Mouse (Mus musculus): ENCODE data around the gene Txnrd2.

Txnrd2 gene

DNA sequence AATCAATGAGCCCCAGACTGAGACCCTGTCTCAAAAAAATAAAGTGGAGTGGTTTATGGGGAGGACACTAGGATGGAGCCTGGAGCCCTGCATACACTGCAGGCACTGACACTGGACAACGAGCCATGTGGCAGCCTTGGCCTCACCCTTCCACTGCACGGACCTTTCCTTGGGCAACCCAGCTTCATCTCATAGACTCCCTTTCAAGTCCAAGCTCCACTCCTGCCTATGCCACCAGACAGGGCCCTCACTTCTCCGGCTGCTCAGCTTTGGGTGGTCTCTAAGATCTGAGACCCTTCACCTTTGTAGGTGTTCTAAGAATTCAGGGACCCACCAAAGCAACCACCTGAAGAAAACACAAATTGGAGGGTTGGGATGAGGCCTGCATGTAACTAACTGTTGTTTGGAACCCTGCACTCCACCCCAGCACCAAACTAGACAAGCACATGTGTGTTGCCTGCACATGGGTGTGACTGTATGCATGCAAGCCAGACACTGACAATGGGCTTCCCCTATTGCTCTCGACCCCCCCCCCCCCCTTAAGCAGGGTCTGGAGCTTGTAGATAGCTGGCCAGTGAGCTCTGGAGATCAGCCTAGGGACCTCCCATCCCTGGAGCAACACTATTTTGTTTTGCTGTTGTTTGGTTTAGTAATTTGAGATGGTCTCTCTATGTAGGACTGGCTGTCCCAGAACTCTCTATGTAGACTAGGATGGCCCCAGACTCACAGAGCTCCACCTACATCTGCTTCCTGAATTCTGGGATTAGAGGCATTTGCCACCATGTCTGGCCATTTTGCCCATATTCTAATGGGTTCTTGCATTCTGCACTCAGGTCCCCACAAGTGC is 7.2 kb upstream of the Txnrd2 start:
- DNase-seq = no peak

DNA sequence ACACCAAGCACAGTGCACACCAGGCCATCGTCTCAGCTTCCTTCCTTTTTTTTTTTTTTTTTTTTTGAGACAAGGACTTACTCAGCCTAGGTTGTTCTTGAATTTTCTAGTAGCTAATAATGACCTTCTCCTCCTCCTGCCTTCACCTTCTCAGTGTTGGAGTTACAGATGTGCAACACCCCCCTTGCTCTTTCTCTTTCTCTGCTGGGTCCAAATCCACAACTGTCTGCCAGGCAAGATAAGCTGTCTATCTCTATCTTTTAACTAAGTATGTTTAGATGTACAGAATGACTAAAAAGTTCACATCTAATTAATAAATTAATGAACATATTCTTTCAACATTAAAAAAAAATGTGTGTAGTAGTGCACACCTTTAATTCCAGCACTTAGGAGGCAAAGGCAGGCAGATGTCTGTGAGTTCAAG is 6.6 kb upstream of the Txnrd2 start:
- DNase-seq = no peak

DNA sequence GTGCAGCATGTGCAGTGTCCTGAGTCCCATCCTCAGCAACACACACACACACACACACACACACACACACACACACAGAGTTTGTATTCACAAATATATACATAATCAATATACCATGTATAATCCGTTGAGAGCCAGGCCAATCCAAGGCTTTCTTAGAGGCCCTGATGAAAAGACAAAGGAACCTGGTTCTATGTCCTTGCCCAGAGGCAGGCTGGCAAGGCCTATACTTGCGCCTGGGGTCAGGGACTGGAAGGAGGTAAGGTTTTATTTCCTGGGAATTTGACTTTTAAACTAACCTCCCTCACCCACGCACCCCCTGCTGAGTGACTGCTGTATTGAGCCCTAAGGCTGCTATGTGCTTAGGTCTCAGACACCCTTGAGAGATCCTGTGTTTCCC is 5.6 kb upstream of the Txnrd2 start:
- no peak for DNase-seq

DNA sequence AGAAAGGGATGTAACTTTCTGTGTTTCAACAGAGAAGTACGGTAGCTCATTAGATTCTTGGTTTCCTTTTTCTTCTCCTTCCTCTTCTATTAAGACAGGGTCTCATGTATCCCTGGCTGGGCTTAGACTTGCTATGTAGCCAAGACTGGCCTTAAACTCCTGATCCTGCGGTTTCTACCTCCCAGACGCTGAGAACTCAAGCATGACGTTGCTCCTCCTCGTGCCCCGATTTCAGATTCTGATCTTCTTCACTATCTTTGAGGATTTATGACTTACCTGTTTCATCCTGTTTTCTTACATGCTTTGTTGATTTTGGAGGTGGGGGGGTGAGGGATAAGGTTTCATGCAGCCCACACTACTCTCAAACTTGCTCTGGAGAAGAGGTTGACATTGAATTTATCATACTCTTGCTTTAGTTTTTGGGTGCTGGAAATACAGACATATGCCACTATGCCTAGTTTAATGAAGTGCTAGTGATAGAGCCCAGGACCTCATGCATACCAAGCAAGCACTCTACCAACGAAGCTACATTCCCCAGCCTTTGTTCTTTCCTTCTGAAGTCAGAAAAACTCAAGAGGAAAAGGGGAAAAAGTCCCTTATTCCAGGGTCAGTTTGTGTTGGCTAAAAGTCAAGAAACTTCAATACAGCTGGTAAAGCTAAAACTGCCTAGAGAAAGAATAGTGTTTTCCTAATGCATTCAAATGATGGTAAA is 2.8 kb upstream of the Txnrd2 start:
- DNase-seq = no peak

DNA sequence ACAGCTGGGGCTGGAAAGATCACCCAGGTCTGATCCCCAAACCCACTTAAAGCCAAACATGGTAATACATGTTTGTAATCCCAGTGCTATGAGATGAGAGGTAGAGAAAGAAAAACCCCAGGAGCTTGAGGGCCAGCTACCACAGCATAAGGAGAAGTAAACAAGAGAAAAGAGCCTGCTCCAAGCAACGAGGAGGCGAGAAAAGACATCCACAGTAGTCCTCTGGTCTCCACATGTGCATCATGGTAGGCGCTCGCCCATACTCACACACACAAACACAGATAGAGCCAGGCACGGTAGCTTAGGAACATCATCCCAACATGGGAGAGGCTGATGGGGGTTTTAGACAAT is 2.3 kb upstream of the Txnrd2 start:
- no peak for DNase-seq

DNA sequence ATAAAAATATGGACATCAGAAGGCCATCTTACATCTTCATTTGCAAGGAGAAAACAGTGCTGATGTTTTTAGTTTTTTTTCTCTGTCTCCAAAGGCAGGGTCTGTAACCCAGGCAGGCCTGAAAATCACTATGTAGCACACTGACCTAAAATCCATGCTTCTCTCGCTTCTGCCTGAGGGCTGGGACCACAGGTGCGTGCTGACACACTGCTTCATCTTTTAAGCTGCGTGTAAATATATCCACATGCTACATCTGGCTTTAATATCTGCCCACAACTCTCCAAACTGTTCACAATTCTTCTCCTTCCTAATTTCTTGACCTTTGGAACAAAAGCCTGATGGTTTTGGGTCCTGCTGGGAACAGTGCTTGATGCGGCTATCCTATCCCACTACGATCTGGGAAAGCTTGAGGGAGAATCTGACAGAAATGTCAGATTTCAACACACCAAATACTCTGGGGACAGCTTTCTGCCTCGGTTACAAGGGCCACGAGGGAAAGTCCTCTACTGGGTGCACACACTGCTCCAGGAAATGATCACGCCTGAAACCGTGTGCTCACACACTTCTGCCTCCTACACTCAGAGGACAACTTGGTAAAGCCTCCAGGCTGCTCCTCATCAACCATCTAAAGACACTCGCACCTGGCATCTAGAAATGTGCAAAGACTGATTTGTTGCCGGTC is 1.7 kb upstream of the Txnrd2 start:
- DNase-seq = no peak

DNA sequence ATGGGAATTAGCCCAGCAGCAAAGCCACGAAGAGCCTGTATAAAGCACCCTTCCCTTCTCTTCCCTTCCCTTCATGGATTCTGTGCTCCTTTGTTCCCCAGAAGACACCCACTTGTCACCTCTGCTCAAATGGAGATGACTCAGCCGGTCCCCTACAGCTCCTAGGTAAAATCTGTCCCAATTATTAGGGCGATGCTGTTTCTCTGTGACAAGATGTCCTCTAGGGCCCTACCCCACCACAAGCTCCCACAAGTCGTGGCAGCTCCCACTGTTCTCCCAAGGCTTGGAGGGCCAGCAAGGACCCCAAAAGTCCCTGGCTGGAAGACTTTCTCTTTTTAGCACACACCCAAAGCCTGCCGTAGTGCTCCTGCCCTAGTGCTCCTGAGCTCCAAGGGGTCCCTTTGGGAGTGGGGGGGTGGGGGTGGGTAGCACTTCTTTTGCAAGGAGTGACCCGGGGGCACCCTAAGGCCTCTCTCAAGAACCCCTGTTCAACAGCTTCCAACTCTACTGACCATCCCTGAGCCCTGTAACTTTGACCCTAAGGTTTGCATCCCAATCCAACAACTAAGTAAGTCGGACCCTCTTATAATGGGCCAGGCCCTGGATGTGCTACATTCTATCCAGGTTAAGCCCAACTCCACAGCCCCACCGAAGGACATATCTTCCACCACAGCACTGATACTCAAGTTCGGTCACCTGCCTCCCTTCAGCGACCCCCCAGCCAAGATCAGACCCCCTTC is 539 bp upstream of the Txnrd2 start:
- peak in 1 of 2 experiments; percentile 30 for DNase-seq

DNA sequence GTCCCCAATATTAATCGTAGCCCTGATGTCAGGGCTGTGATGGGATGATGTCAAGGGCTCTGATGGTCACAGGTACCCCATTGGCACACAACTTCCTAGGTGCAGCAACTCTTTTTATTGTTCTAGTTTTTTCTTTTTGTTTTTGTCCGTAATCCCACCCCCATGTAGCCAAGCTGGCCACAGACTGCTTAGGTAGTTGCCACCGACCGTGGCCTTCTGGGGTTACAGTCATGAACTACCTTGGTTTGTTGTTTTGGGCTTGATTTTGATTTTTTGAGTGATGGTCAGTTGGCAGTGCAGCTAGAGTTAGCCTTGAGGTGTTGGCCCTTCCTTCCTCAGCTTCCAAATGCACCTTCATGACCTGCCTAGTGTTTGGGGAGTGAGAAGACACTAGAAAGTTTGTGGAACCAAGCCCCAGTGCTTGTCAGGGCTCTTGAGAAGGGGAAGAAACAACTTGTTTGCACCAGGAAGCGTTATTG is 657 bp downstream of the Txnrd2 start, which contains the start of gene Comt:
Gene Comt (minus strand): TSS at position 51 of the 479 bp plus-strand sequence.
- DNase-seq = no peak

DNA sequence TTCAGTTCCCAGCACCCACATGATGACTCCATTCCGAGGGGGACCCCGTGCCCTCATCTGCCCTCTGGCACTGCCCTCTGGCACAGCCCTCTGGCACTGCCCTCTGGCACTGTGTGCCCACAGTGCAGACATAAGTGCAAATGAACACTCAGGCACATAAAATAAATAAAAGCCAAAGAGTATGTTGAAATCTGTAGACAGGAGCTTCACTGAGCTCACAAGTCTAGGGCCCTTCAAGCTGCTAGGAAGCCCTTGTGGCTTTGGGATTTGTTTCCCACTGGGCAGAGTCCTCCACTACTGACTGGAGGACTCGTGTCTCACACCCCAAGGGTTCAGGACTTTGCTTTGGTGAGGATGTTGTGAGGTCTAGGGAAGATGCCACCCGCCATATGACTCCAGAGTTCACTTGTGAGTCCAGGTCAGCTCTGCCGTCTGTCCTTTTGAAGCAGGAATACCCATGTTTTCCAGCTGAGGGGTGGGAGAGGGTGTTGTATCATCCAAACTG is 1.9 kb downstream of the Txnrd2 start:
- DNase-seq = no peak

DNA sequence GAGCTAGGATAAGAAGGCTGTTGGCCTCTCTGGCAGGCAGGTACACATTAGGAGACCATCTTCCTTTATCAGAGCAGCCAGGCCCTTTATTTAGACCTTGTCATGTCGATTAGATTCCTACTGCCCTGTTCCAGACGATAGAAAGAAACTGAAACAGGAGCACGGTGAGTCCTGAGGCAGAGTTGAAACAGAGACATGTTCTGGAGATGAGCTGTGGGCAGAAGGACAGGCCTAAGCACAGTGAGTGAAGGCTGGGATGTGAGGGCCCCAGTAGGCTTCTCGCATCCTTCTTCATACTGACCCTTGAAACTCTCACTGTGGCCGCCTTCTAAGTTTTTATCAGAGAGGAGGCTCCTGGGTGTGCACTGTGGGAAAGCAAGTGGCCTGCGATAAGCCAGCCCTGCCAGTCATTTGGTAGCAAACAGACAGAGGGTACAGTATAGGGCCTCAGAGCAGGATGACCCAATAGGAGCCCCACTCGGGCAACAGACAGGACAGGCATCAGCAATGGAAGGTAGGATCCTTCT is 2.4 kb downstream of the Txnrd2 start:
- DNase-seq = no peak

DNA sequence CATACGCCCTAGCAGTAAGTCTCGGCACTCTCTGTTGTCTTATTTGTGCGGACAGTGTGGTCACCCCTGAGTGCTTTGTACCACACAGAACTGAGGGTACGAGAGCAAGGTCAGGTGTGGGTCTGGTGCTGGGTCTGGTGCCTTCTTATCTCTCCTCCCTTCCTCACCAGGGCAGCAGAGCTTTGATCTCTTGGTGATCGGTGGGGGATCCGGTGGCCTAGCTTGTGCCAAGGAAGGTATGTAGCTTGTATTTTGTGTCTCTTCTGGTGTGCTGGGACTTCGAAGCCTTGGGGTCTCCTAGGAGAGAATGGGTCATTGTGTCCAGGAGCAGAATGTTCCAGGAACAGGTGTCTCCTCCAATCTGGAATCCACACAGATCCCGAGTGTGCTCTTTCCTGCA is 3.5 kb downstream of the Txnrd2 start:
- no peak for DNase-seq

DNA sequence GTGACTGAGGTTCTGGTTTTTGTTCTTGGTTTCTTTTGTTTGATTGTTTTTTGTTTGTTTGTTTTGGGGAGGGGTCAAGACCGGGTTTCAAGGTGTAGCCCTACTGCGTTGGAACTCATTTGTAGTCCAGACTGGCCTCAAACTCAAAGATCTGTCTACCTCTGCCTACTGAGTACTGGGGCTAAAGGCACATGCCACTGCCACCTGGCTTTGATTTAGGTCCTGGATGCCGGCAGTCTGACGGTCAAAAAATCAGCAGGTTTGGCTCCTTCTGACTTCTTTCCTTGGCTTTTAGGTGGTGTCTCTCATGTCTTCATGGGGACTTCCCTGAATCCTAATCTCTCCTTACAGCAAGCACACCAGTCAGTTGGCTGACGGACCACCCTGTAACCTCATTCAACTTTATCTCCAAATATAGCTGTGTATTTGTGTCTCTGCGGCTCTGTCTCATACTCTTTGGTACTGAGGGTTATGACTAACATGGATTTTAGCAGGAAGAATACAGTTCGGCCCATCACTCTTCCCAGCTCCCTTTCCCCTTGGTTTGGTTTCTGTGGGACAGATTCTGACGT is 4.5 kb downstream of the Txnrd2 start:
- no peak for DNase-seq

DNA sequence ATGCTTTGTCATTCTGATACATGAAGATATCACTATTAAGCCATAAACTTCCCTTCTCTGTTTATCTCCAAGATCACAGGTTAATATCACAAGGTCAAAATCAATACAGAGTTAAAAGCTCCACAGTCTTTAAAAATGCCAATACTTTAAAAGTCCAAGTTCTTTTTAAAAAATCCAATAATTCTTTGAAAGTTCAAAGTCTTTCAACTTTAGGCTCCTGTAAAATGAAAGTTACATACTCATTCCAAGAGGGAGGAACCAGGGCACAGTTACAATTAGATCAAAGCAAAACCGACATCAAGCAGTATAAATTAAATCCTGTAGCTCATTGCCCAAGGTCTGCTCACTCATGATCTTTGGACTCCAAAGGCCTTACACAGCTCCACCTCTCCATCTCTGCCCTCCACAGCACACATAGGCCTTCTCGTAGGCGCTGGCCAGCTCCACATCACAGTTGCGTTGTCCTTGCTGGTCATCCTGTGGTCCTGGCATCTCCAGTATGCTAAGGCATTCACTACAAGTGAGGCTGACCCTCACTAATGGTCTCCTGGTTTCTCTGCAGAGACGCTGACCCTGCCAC is 7.2 kb downstream of the Txnrd2 start:
- no peak for DNase-seq

DNA sequence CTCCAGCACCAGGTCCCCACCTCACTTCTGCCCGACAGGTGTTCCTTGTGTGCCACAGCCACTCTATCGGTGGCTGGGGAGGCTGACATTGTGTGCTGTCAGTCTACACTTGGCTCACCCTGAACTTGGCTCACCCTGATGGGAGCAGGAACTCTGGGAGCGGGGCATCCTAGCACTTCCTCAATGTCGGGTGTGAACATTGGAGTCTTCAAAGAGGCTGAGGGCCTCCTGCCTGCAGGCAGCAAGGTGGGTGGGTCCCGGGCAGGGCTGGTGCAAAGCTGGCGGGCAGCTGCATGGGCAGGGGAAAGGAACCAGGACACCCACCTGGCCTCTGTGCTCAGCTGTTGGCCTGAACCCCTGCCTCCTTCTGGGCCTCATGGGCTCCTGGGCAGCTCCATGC is 9.9 kb downstream of the Txnrd2 start:
- DNase-seq = no peak

DNA sequence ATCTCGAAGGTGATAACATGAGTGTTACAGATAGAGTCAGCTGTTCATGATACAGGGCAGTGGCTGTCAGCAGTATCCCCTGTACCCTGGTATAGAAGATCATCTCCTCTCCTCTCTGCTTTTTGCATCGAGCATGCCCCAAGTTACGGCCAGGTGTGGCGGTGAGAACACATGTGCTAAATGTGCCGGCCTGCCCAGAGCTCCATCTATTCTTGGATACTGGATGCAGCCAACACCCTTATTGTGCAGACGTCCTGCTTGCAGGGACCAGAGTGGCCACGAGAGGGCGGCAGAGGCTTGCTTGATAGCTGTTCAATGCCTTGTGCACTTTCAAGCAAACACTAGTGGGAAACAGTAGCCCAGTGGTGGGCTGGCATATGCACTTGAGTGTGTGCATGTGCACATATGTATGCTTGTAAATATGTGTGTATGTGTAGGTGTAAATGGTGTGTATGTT is 17.2 kb downstream of the Txnrd2 start:
- DNase-seq = peak; percentile 99 to 100

DNA sequence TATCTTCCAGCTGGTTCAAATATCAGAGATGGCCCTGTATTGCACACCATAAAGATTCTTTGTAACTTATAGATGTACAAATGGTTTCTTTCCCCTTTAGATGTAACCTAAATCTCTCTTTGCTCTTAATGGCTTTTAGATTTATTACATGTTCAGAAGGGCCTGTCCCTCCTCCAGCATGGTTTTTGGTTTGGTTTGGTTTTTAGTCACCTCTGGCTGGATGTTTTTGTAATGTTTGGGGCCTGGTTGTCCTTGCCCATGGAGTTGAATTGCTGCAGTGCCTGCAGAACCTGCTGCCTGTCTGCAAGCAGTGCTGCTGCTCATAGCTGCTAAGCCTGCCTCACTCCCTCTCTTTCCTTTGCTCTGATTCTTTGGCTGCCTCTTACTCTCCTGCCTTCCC is 21.1 kb downstream of the Txnrd2 start:
- DNase-seq = no peak

DNA sequence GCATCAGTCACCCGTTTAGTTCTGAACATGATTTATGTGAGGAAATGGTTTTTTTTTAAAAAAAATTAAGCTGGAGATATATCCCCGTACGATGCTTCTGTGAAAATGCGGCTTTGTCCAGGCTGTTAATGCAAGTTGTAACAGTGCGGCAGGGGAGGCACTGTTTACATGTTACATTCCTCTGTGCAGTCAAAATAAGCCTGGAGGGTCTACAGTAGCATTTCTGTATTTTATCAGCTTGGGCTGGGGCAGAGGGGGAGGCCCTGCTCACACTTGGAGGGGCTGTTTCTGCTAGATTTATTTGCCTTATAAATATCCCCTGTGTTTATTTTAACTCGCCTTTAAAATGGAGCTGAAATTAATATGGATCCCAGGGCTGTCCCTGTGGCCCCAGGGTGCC is 21.9 kb downstream of the Txnrd2 start:
- no peak for DNase-seq

DNA sequence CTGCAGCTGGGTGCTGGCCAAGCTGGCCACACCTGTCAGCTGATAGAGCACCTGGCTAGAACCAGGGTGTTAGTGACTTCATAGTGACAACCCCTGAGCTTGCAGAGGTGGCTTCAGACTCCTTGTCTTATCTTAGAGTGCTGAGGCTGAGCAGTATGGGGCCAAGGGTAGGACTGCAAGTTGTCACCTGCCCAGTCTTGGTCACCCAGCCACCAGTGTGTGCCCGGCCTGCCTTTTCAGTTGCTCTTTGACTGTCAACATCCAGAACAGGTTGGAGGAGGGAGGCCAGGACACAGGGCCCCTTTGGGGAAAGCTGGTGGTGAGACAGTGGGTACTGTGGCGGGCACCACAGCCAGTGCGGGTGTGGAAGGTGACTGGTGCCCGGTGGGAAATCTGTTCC is 22.8 kb downstream of the Txnrd2 start:
- no peak for DNase-seq

DNA sequence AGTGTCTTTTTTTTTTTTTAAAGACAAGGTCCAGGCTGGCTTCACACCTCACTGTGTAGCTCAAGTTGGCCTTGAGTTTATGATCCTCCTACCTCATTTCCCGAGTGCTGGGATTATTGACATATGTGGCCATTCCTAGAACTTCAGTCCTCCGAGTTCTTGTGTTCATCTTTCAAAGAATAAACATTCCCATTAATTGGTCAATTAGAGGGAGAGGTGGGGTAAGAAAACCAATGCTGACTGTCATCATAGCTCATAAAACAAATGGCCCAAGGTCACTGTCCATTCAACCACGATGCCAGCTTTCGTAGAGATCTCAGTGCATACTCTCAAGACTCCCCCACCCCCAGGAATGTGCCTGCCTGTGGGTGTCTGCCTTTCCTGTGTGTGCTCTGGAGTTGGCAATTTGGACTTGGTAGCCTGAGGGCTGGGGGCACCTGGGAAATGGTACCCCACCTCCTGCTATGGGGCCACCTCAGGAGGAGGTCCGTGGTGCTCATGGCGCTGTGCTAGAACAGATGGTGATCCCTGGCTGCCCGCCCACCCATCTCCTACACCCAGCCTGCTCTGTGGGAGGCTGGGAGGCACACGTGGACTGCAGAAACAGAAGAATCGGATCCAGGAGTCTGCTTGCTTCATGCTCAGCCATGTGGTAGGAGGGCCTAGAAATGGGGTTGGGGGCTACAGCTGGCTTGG is 25.4 kb downstream of the Txnrd2 start:
- peak; percentile 62 to 64 for DNase-seq

DNA sequence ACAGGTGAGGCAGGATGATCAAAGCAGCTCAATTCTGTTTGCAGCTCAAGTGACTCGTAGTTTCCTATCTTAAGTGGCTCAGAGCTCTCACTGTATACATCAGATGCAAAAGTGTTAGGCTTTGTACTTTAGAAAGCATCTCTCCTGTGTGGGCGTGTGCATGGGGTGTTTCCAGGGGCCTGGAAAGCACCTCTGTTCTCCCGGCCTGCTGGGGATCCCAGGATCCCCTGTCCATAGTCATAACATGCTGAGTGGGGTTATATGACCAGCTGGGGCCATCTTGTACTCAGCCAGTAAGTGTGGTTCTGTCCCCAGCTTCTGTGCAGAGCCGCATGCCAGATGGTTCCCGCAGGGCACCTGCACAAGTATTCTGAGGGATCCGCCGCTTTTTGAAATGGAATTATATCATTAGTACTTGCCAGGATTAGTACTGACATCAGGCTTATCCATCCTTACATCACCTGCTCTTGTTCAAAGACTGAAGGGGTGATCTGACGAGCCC is 26.2 kb downstream of the Txnrd2 start:
- no peak for DNase-seq

DNA sequence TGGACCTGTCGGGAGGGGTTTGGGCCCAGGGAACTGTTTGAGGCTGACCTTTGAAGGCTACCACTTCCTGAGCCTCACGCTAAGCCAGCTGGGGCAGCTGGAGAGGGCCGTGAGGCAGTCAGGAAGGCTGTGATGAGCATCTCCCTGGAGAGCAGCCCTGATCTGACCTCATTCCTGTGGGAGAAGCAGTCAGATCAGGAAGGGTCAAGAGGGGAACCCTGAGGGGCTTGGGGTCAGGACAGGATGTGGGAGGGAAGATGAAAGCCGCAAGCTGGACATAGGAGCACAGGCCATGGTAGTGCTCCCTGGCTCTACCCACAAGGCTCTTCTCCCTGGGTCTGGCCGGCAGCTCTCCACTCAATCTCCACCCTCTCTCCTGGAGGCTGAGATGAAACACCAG is 27.7 kb downstream of the Txnrd2 start:
- no peak for DNase-seq

Data from cerebellum, postnatal 14 days (tissue).